Mouse (Mus musculus): Measurements from ENCODE around the gene Olfr1223. TPM values are rescaled to one million over a fixed set of nuclear protein-coding genes. Genes with fewer than 3 reads are reported as not detected.

The Olfr1223 gene
- not detected for polyA plus RNA-seq (2014; fragmentation: Illumina TruSeq; extraction: RNeasy Lipid Tissue Mini Kit (QIAGEN cat#74804); ENCODE audit: low read depth, low replicate concordance)

GRCm38 (mm10) chr2:89151460-89151859, at the start of gene Olfr1223:
Olfr1223 (minus strand) TSS chr2:89151560.

GRCm38 (mm10) chr2:89199948-89200347, 48.6 kb upstream of the Olfr1223 start, which contains the start of gene Olfr1226:
Olfr1226 (minus strand) TSS chr2:89200048.

GRCm38 (mm10) chr2:89174569-89174968, 23.2 kb upstream of the Olfr1223 start, which contains the start of gene Olfr1225:
Olfr1225 (minus strand) TSS chr2:89174669.

GRCm38 (mm10) chr2:89163991-89164390, 12.6 kb upstream of the Olfr1223 start, which contains the start of gene Olfr1224-ps1:
Olfr1224-ps1 (minus strand) TSS chr2:89164091.

GRCm38 (mm10) chr2:89132954-89133353, 18.4 kb downstream of the Olfr1223 start, which contains the start of gene Olfr1222:
Olfr1222 (minus strand) TSS chr2:89133054.

GRCm38 (mm10) chr2:89117183-89117582, 34.2 kb downstream of the Olfr1223 start, which contains the start of gene Olfr1221:
Olfr1221 (minus strand) TSS chr2:89117283.

GRCm38 (mm10) chr2:89106735-89107134, 44.6 kb downstream of the Olfr1223 start, which contains the start of gene Olfr1220:
Olfr1220 (minus strand) TSS chr2:89106835.

Other genes starting within 250 kb of the Olfr1223 start
- gene Olfr1208, start 249.2 kb downstream of the Olfr1223 start, polyA plus RNA-seq (2014; fragmentation: Illumina TruSeq; extraction: RNeasy Lipid Tissue Mini Kit (QIAGEN cat#74804); ENCODE audit: low read depth, low replicate concordance), result not detected
- not detected for gene Olfr1209, start 236.4 kb downstream of the Olfr1223 start, polyA plus RNA-seq (2014; fragmentation: Illumina TruSeq; extraction: RNeasy Lipid Tissue Mini Kit (QIAGEN cat#74804); ENCODE audit: low read depth, low replicate concordance)
- gene Olfr1211, start 213.4 kb downstream of the Olfr1223 start, polyA plus RNA-seq (2014; fragmentation: Illumina TruSeq; extraction: RNeasy Lipid Tissue Mini Kit (QIAGEN cat#74804); ENCODE audit: low read depth, low replicate concordance), result not detected
- not detected for gene Olfr1212, start 197.6 kb downstream of the Olfr1223 start, polyA plus RNA-seq (2014; fragmentation: Illumina TruSeq; extraction: RNeasy Lipid Tissue Mini Kit (QIAGEN cat#74804); ENCODE audit: low read depth, low replicate concordance)
- gene Gm13762, start 171.3 kb downstream of the Olfr1223 start, polyA plus RNA-seq (2014; fragmentation: Illumina TruSeq; extraction: RNeasy Lipid Tissue Mini Kit (QIAGEN cat#74804); ENCODE audit: low read depth, low replicate concordance), result not detected
- gene Olfr1214, start 158.9 kb downstream of the Olfr1223 start, polyA plus RNA-seq (2014; fragmentation: Illumina TruSeq; extraction: RNeasy Lipid Tissue Mini Kit (QIAGEN cat#74804); ENCODE audit: low read depth, low replicate concordance), result not detected
- not detected for gene Olfr1215, start 144.6 kb downstream of the Olfr1223 start, polyA plus RNA-seq (2014; fragmentation: Illumina TruSeq; extraction: RNeasy Lipid Tissue Mini Kit (QIAGEN cat#74804); ENCODE audit: low read depth, low replicate concordance)
- not detected for gene Olfr1216, start 133.2 kb downstream of the Olfr1223 start, polyA plus RNA-seq (2014; fragmentation: Illumina TruSeq; extraction: RNeasy Lipid Tissue Mini Kit (QIAGEN cat#74804); ENCODE audit: low read depth, low replicate concordance)
- gene Olfr1217, start 119.5 kb downstream of the Olfr1223 start, polyA plus RNA-seq (2014; fragmentation: Illumina TruSeq; extraction: RNeasy Lipid Tissue Mini Kit (QIAGEN cat#74804); ENCODE audit: low read depth, low replicate concordance), result not detected
- gene Olfr1218, start 90.4 kb downstream of the Olfr1223 start, polyA plus RNA-seq (2014; fragmentation: Illumina TruSeq; extraction: RNeasy Lipid Tissue Mini Kit (QIAGEN cat#74804); ENCODE audit: low read depth, low replicate concordance), result not detected
- not detected for gene Olfr1219, start 68.0 kb downstream of the Olfr1223 start, polyA plus RNA-seq (2014; fragmentation: Illumina TruSeq; extraction: RNeasy Lipid Tissue Mini Kit (QIAGEN cat#74804); ENCODE audit: low read depth, low replicate concordance)
- not detected for gene Olfr1220, start 44.7 kb downstream of the Olfr1223 start, polyA plus RNA-seq (2014; fragmentation: Illumina TruSeq; extraction: RNeasy Lipid Tissue Mini Kit (QIAGEN cat#74804); ENCODE audit: low read depth, low replicate concordance)
- gene Olfr1221, start 34.3 kb downstream of the Olfr1223 start, polyA plus RNA-seq (2014; fragmentation: Illumina TruSeq; extraction: RNeasy Lipid Tissue Mini Kit (QIAGEN cat#74804); ENCODE audit: low read depth, low replicate concordance), result not detected
- gene Olfr1222, start 18.5 kb downstream of the Olfr1223 start, polyA plus RNA-seq (2014; fragmentation: Illumina TruSeq; extraction: RNeasy Lipid Tissue Mini Kit (QIAGEN cat#74804); ENCODE audit: low read depth, low replicate concordance), result not detected
- not detected for gene Olfr1224-ps1, start 12.5 kb upstream of the Olfr1223 start, polyA plus RNA-seq (2014; fragmentation: Illumina TruSeq; extraction: RNeasy Lipid Tissue Mini Kit (QIAGEN cat#74804); ENCODE audit: low read depth, low replicate concordance)
- gene Olfr1225, start 23.1 kb upstream of the Olfr1223 start, polyA plus RNA-seq (2014; fragmentation: Illumina TruSeq; extraction: RNeasy Lipid Tissue Mini Kit (QIAGEN cat#74804); ENCODE audit: low read depth, low replicate concordance), result not detected
- 0.09 TPM for gene Olfr1226, start 48.5 kb upstream of the Olfr1223 start, polyA plus RNA-seq (2014; fragmentation: Illumina TruSeq; extraction: RNeasy Lipid Tissue Mini Kit (QIAGEN cat#74804); ENCODE audit: low read depth, low replicate concordance)
- not detected for gene Olfr1228, start 102.5 kb upstream of the Olfr1223 start, polyA plus RNA-seq (2014; fragmentation: Illumina TruSeq; extraction: RNeasy Lipid Tissue Mini Kit (QIAGEN cat#74804); ENCODE audit: low read depth, low replicate concordance)
- not detected for gene Olfr1229, start 136.5 kb upstream of the Olfr1223 start, polyA plus RNA-seq (2014; fragmentation: Illumina TruSeq; extraction: RNeasy Lipid Tissue Mini Kit (QIAGEN cat#74804); ENCODE audit: low read depth, low replicate concordance)
- gene Olfr1230, start 145.7 kb upstream of the Olfr1223 start, polyA plus RNA-seq (2014; fragmentation: Illumina TruSeq; extraction: RNeasy Lipid Tissue Mini Kit (QIAGEN cat#74804); ENCODE audit: low read depth, low replicate concordance), result not detected
- gene Olfr1231, start 155.5 kb upstream of the Olfr1223 start, polyA plus RNA-seq (2014; fragmentation: Illumina TruSeq; extraction: RNeasy Lipid Tissue Mini Kit (QIAGEN cat#74804); ENCODE audit: low read depth, low replicate concordance), result not detected
- not detected for gene Olfr1232, start 178.1 kb upstream of the Olfr1223 start, polyA plus RNA-seq (2014; fragmentation: Illumina TruSeq; extraction: RNeasy Lipid Tissue Mini Kit (QIAGEN cat#74804); ENCODE audit: low read depth, low replicate concordance)
- gene Olfr1233, start 190.8 kb upstream of the Olfr1223 start, polyA plus RNA-seq (2014; fragmentation: Illumina TruSeq; extraction: RNeasy Lipid Tissue Mini Kit (QIAGEN cat#74804); ENCODE audit: low read depth, low replicate concordance), result not detected
- not detected for gene Olfr1234, start 213.3 kb upstream of the Olfr1223 start, polyA plus RNA-seq (2014; fragmentation: Illumina TruSeq; extraction: RNeasy Lipid Tissue Mini Kit (QIAGEN cat#74804); ENCODE audit: low read depth, low replicate concordance)

All from sigmoid colon, adult 10 weeks (tissue).